Comparison of ENCODE assay signal across 9 mouse cellular contexts in genomic region chr13:95639336-95640116, GRCm38 (mm10). TPM values are rescaled to one million over a fixed set of nuclear protein-coding genes. Genes with fewer than 3 reads are reported as not detected.
DNase-seq lines count a peak whose midpoint lies in the region; ATAC-seq and TF ChIP-seq lines count a peak whose summit lies in the region.
"Had no signal": no experiment of that assay in that cellular context is flagged by ENCODE, and none has a peak within 500 bp of the region (broad histone marks: within the 10 kb centered on the region; RNA-seq: fewer than 3 reads in every experiment).

No protein-coding gene starts in this region.

- no peak overlapping the region for H3K4me2 ChIP-seq in hindbrain, postnatal 0 days (ENCODE audit: low read depth, low read length)

- H3K27ac ChIP-seq in hindbrain, postnatal 0 days = peak overlapping the region; percentile 56; the same call in 1 of the 2 replicates

- peak; percentile 91 for ATAC-seq in hindbrain, postnatal 0 days

- no peaks in the 10 kb centered on the region for H3K36me3 ChIP-seq in hindbrain, postnatal 0 days (ENCODE audit: insufficient read depth, low read length)

- H3K27me3 ChIP-seq in hindbrain, postnatal 0 days (ENCODE audit: insufficient read depth, low read length) = no peaks in the 10 kb centered on the region
- H3K27me3 ChIP-seq: CH12.LX had no signal

- H3K9ac ChIP-seq in hindbrain, postnatal 0 days (replicated peaks; ENCODE audit: low read length) = no peak overlapping the region

- peaks cover 15% of the 10 kb centered on the region; the same call in 1 of the 2 replicates for H3K4me1 ChIP-seq in hindbrain, postnatal 0 days (ENCODE audit: insufficient read depth, low read length)

- no peaks in the 10 kb centered on the region for H3K9me3 ChIP-seq in hindbrain, postnatal 0 days (ENCODE audit: low read length)

- TF ChIP-seq CTCF in hindbrain, postnatal 0 days (IDR thresholded peaks at IDR 0.05; ENCODE audit: low read depth) = no peak

- no peak overlapping the region for H3K4me3 ChIP-seq in hindbrain, postnatal 0 days (ENCODE audit: low read length)

- intact Hi-C loops in left cerebral cortex, postnatal 25 days (cut with DNase I) = no loop called here

- peak; percentile 68 for DNase-seq in embryo, embryonic 10 days (ENCODE audit: low spot score)
- DNase-seq in embryo, embryonic 9.5 days (ENCODE audit: extremely low spot score) = no peak
- DNase-seq in embryo, embryonic 11 days = peak; percentile 59
- DNase-seq in hindbrain, postnatal 0 days (ENCODE audit: low spot score) = peak; percentile 78
- DNase-seq in lung, postnatal 36 days = peak; percentile 70
- DNase-seq in thymus, postnatal 25 days = no peak
- DNase-seq in left cerebral cortex, postnatal 25 days (ENCODE audit: low spot score in 2 of 2) = no peak
- no peak for DNase-seq in urinary bladder, postnatal 10 days (ENCODE audit: low spot score)

- 63% methylated on average over 15 of the region's 15 CpGs for WGBS in hindbrain, postnatal 0 days

RNA-seq across cellular contexts. Expression of gene F2r, which starts 21.2 kb away (rescaled TPM):
- 49.7 and 53.0 TPM in 2 replicates for total RNA-seq in hindbrain, postnatal 0 days (2014; rRNA removed)
- polyA plus RNA-seq in hindbrain, postnatal 0 days (2015; fragmentation: Nextera tagmentation; extraction: Ambion mirVana) = 34.6 and 36.9 TPM in 2 replicates
- 1 to 10 TPM; 3.7 to 4.0 TPM for total RNA-seq in left cerebral cortex, postnatal 25 days (2021)

RNA-seq across cellular contexts. Expression of gene F2rl2, which starts 57.1 kb away (rescaled TPM):
- total RNA-seq in hindbrain, postnatal 0 days (2014; rRNA removed) = 0.26 and 0.83 TPM in 2 replicates
- polyA plus RNA-seq in hindbrain, postnatal 0 days (2015; fragmentation: Nextera tagmentation; extraction: Ambion mirVana) = 0.54 and 0.66 TPM in 2 replicates
- total RNA-seq in left cerebral cortex, postnatal 25 days (2021) = 1 to 10 TPM; 1.1 to 1.5 TPM

Comparison
In these comparisons a context has a peak if more than half of its experiments do, and no peak if none do; other contexts are left out.
1. DNase-seq: peak in embryo, embryonic 10 days (single experiment), embryo, embryonic 11 days (single experiment), hindbrain, postnatal 0 days (single experiment) and lung, postnatal 36 days (single experiment); none in embryo, embryonic 9.5 days (single experiment), thymus, postnatal 25 days (single experiment), left cerebral cortex, postnatal 25 days (0 of 2) and urinary bladder, postnatal 10 days (single experiment).
2. RNA of gene F2r, which starts 21.2 kb away (total RNA-seq): 49.7 to 53.0 TPM in hindbrain, postnatal 0 days; 3.7 to 4.0 TPM in left cerebral cortex, postnatal 25 days; every median in the first group is over 10 times any median in the second.